Mouse (Mus musculus): ENCODE data around the gene Hnrnpll. TPM values are rescaled to one million over a fixed set of nuclear protein-coding genes. Genes with fewer than 3 reads are reported as not detected.
A peak's percentile ranks its signal among the peaks of the same experiment; 100 is the strongest.
"Not testable (repeated sequence)": the region's sequence is repeated elsewhere in the genome, so short reads cannot be mapped to it uniquely, and the experiment has no call there.

The Hnrnpll gene
- total and polyA plus RNA-seq, 3 experiments: 7.5 to 23.7 (median 19.9) TPM

DNA sequence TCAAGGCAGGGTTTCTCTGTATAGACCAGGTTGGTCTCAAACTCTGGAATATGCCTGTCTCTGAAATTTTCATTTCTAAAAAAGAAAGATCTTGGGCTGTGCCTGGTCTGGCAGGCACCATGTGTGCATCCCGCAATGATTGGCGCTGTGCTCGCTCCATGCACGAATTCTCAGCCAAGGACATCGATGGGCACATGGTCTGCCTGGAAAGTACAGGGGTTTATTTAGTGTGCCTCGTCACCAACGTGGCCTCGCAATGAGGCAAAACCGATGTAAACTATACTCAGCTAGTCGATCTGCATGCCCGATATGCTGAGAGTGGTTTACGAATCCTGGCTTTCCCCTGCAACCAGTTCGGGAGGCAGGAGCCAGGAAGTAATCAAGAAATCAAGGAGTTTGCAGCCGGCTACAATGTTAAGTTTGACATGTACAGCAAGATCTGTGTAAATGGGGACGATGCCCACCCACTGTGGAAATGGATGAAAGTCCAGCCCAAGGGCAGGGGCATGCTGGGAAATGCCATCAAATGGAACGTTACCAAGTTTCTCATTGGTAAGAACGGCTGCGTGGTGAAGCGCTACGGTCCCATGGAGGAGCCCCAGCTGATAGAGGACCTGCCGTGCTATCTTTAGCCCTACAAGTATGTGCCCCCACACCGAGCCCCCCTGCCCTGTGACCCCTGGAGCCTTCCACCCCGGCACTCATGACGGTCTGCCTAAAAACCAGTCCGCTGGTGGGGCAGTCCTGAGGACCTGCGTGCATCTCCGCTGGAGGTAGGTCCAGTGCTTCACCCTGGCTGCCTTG lies 8.0 kb downstream of the Hnrnpll start:
- Histone ChIP-seq H3K4me3 (peak overlapping the region; percentile 13; the same call in 1 of the 2 replicates), H3K36me3 (ENCODE audit: control insufficient read depth, insufficient read depth, low read length) (peaks cover 27% of the 10 kb centered on the region), H3K79me2 (replicated peaks; ENCODE audit: control insufficient read depth, insufficient read depth, low read length) (peaks cover 5% of the 10 kb centered on the region), H3K9ac (ENCODE audit: low read depth, low read length) (peak overlapping the region; percentile 56), H3K4me1 (ENCODE audit: control insufficient read depth, insufficient read depth, low read length) (peaks cover 7% of the 10 kb centered on the region), H3K27ac (no peak overlapping the region; the same call in 1 of the 2 replicates), H3K27me3 (ENCODE audit: control insufficient read depth, insufficient read depth, low read length) (no peaks in the 10 kb centered on the region)
- intact Hi-C loops (cut with DNase I): no loop called here
- whole genome bisulfite sequencing: 51% methylated on average over 27 of the region's 27 CpGs
- TF ChIP-seq CTCF (IDR thresholded peaks at IDR 0.05): no peak
- TF ChIP-seq EP300 (IDR thresholded peaks at IDR 0.05; ENCODE audit: insufficient read depth, low read depth, low read length): no peak
- no peak for TF ChIP-seq POLR2A (IDR thresholded peaks at IDR 0.05; ENCODE audit: insufficient read depth, low read depth, low read length)
- DNase-seq: peak; percentile 30 to 45

DNA sequence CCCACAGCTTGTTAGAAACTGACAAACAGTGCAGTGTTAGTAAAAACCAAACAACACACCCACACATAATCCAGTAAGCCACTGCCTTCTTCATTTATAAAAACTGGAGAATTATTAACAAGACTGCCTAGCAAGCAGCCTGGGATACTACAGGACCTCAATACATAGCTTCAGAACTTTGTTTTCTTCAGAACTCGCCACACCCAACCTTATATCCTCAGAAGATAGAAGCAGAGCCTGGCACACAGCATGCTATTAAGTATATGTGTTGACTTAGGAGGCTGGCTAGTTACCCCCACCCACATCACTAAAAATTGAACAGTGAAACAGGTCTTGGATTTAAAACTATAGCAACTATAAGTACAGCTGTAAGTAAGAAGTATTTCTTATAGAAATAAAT lies 10.5 kb downstream of the Hnrnpll start:
- no peak for DNase-seq
- Histone ChIP-seq H3K36me3 (ENCODE audit: control insufficient read depth, insufficient read depth, low read length) (peaks cover 34% of the 10 kb centered on the region), H3K79me2 (replicated peaks; ENCODE audit: control insufficient read depth, insufficient read depth, low read length) (peaks cover 2% of the 10 kb centered on the region), H3K27me3 (ENCODE audit: control insufficient read depth, insufficient read depth, low read length) (no peaks in the 10 kb centered on the region), H3K4me3 (no peak overlapping the region), H3K27ac (no peak overlapping the region), H3K9ac (ENCODE audit: low read depth, low read length) (no peak overlapping the region), H3K4me1 (ENCODE audit: control insufficient read depth, insufficient read depth, low read length) (peaks cover 5% of the 10 kb centered on the region)
- intact Hi-C loops (cut with DNase I): no loop called here
- no peak for TF ChIP-seq EP300 (IDR thresholded peaks at IDR 0.05; ENCODE audit: insufficient read depth, low read depth, low read length)
- no peak for TF ChIP-seq POLR2A (IDR thresholded peaks at IDR 0.05; ENCODE audit: insufficient read depth, low read depth, low read length)
- TF ChIP-seq CTCF (IDR thresholded peaks at IDR 0.05): no peak
- WGBS: 75% methylated on average over 1 of the region's 1 CpGs

DNA sequence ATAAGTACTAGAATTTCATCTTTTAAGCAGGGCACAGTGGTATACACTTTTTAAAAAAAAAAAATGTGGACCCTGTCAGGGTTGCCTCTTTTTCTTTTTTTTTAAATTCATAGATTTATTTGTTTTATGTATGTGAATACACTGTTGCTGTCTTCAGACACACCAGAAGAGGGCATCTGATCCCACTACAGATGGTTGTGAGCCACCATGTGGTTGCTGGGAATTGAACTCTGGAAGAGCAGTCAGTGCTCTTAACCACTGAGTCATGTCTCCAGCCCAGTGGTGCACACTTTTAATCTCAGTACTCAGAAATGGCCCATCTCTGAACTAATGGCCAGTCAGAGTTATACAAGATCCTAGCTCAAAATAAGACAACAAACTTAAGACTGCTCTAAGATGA lies 12.8 kb downstream of the Hnrnpll start:
- H3K27me3 ChIP-seq (ENCODE audit: control insufficient read depth, insufficient read depth, low read length); DNase-seq; H3K27ac ChIP-seq; H3K9ac ChIP-seq (ENCODE audit: low read depth, low read length); intact Hi-C loops (cut with DNase I); H3K79me2 ChIP-seq (replicated peaks; ENCODE audit: control insufficient read depth, insufficient read depth, low read length); H3K4me1 ChIP-seq (ENCODE audit: control insufficient read depth, insufficient read depth, low read length); H3K4me3 ChIP-seq: not testable (repeated sequence)
- H3K36me3 ChIP-seq (ENCODE audit: control insufficient read depth, insufficient read depth, low read length): peaks cover 33% of the 10 kb centered on the region
- peak; percentile 34 for TF ChIP-seq CTCF (IDR thresholded peaks at IDR 0.05)

DNA sequence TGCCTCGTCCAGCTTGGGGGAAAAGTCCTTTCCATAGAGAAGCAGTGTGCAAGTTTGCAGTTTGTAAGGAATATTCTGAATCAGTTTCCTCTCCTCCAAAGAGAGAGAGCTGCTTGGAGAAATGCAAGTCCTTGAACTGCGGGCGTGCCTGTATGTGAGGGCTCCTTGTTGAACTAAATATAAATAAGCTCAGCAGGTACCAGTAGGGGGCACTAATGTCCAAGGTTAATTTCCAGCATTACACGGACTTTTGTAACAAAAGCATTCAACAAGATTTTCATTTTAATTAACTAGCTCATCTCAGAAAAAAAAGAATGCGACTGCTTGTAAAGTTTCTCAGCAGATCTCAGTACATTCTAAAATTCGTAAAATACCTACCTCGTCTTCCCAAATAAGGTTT lies 13.9 kb downstream of the Hnrnpll start:
- no peak overlapping the region for H3K27ac ChIP-seq
- peak; percentile 24 to 27 for DNase-seq
- no peak overlapping the region for H3K9ac ChIP-seq (ENCODE audit: low read depth, low read length)
- peaks cover 33% of the 10 kb centered on the region for H3K36me3 ChIP-seq (ENCODE audit: control insufficient read depth, insufficient read depth, low read length)
- H3K27me3 ChIP-seq (ENCODE audit: control insufficient read depth, insufficient read depth, low read length): no peaks in the 10 kb centered on the region
- TF ChIP-seq CTCF (IDR thresholded peaks at IDR 0.05) (peak; percentile 86), EP300 (IDR thresholded peaks at IDR 0.05; ENCODE audit: insufficient read depth, low read depth, low read length) (no peak)
- intact Hi-C loops (cut with DNase I): loop anchor here (1.0 kb wide), 1 partner anchor 132 kb away; no protein-coding TSS in a partner anchor
- H3K4me1 ChIP-seq (ENCODE audit: control insufficient read depth, insufficient read depth, low read length): no peaks in the 10 kb centered on the region
- H3K79me2 ChIP-seq (replicated peaks; ENCODE audit: control insufficient read depth, insufficient read depth, low read length): no peaks in the 10 kb centered on the region
- 54% methylated on average over 7 of the region's 7 CpGs for WGBS
- H3K4me3 ChIP-seq: no peak overlapping the region

DNA sequence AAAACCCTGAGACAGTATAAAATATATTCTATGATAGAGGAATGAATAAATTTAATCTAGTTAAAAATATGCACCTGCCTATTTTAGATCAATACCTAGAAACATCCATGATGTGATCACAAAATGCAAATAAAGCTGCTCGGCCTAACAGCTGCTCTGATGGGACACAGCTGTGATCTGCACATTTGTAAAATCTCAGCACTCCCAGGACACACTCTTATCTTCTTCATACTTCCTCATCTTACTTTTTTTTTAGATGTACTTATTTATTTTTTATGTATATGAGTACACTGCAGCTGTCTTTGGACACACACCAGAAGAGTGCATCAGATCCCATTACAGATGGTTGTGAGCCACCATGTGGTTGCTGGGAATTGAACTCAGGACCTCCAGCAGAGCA lies 20.4 kb downstream of the Hnrnpll start:
- 76% methylated on average over 1 of the region's 1 CpGs for WGBS
- peaks cover 3% of the 10 kb centered on the region; the same call in 1 of the 2 replicates for H3K36me3 ChIP-seq (ENCODE audit: control insufficient read depth, insufficient read depth, low read length)

DNA sequence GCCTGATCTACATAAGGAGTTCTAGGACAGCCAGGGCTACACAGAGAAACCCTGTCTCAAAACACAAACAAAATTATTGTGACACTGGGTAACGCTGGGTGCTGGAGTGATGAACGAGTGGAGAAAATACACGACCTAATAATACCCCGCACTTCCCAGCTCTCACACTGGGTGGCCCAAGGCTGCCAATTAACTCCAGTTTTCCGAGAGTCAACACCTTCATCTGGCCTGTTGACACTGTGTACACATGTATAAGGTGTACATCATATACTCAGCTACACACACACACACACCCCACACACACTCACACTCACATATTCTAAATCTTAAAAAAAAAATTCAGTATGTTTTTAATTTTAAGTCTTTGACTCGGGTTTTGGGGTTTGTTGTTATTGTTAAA lies 33.5 kb downstream of the Hnrnpll start:
- H3K9ac ChIP-seq (ENCODE audit: low read depth, low read length): no peak overlapping the region
- H3K27ac ChIP-seq: no peak overlapping the region
- intact Hi-C loops (cut with DNase I): no loop called here
- H3K79me2 ChIP-seq (replicated peaks; ENCODE audit: control insufficient read depth, insufficient read depth, low read length): no peaks in the 10 kb centered on the region
- no peak for DNase-seq
- no peaks in the 10 kb centered on the region for H3K27me3 ChIP-seq (ENCODE audit: control insufficient read depth, insufficient read depth, low read length)
- H3K4me1 ChIP-seq (ENCODE audit: control insufficient read depth, insufficient read depth, low read length): no peaks in the 10 kb centered on the region
- TF ChIP-seq CTCF (IDR thresholded peaks at IDR 0.05) (no peak), POLR2A (IDR thresholded peaks at IDR 0.05; ENCODE audit: insufficient read depth, low read depth, low read length) (no peak), EP300 (IDR thresholded peaks at IDR 0.05; ENCODE audit: insufficient read depth, low read depth, low read length) (no peak)
- H3K4me3 ChIP-seq: no peak overlapping the region
- H3K36me3 ChIP-seq (ENCODE audit: control insufficient read depth, insufficient read depth, low read length): peaks cover 4% of the 10 kb centered on the region; the same call in 1 of the 2 replicates
- 89% methylated on average over 6 of the region's 6 CpGs for WGBS

More for the DNA sequence above, 20.4 kb downstream of the Hnrnpll start:
- Histone ChIP-seq H3K27ac (no peak overlapping the region), H3K9ac (ENCODE audit: low read depth, low read length) (no peak overlapping the region), H3K4me3 (no peak overlapping the region), H3K27me3 (ENCODE audit: control insufficient read depth, insufficient read depth, low read length) (no peaks in the 10 kb centered on the region), H3K79me2 (replicated peaks; ENCODE audit: control insufficient read depth, insufficient read depth, low read length) (no peaks in the 10 kb centered on the region), H3K4me1 (ENCODE audit: control insufficient read depth, insufficient read depth, low read length) (no peaks in the 10 kb centered on the region)
- TF ChIP-seq POLR2A (IDR thresholded peaks at IDR 0.05; ENCODE audit: insufficient read depth, low read depth, low read length) (no peak), CTCF (IDR thresholded peaks at IDR 0.05) (no peak), EP300 (IDR thresholded peaks at IDR 0.05; ENCODE audit: insufficient read depth, low read depth, low read length) (no peak)
- intact Hi-C loops (cut with DNase I): no loop called here
- no peak for DNase-seq
